In genomic region chr16:36505913-36506312, GRCm38 (mm10) we compare ENCODE assay signal across 26 mouse cellular contexts. TPM values are rescaled to one million over a fixed set of nuclear protein-coding genes. Genes with fewer than 3 reads are reported as not detected.
DNase-seq lines count a peak whose midpoint lies in the region; ATAC-seq and TF ChIP-seq lines count a peak whose summit lies in the region.
"Had no signal": no experiment of that assay in that cellular context is flagged by ENCODE, and none has a peak within 500 bp of the region (broad histone marks: within the 10 kb centered on the region; RNA-seq: fewer than 3 reads in every experiment).

No protein-coding gene starts in this region.

- no peaks in the 10 kb centered on the region for H3K4me1 ChIP-seq in hindbrain, embryonic 16.5 days (ENCODE audit: control insufficient read depth, insufficient read depth, low read depth, low read length)
- no peaks in the 10 kb centered on the region for H3K4me1 ChIP-seq in hindbrain, embryonic 13.5 days (replicated peaks)
- H3K4me1 ChIP-seq in midbrain, embryonic 14.5 days (ENCODE audit: control insufficient read depth, insufficient read depth, low read length), result no peaks in the 10 kb centered on the region
- H3K4me1 ChIP-seq in midbrain, embryonic 16.5 days (ENCODE audit: control insufficient read depth, insufficient read depth, low read length), result no peaks in the 10 kb centered on the region
- H3K4me1 ChIP-seq: heart, embryonic 12.5 days; limb, embryonic 12.5 days; liver, embryonic 12.5 days; lung, embryonic 15.5 days; stomach, embryonic 15.5 days had no signal

- in situ Hi-C loops in Patski (cut with MboI; ENCODE audit: low pct_unique_long_range_greater_than_20kb), result no loop called here

- no peak overlapping the region for H3K4me3 ChIP-seq in hindbrain, embryonic 16.5 days (ENCODE audit: low read length)
- no peak overlapping the region for H3K4me3 ChIP-seq in hindbrain, embryonic 13.5 days
- H3K4me3 ChIP-seq in midbrain, embryonic 14.5 days (replicated peaks; ENCODE audit: low read depth, low read length), result no peak overlapping the region
- no peak overlapping the region for H3K4me3 ChIP-seq in midbrain, embryonic 16.5 days (ENCODE audit: low read depth, low read length)
- H3K4me3 ChIP-seq: heart, embryonic 12.5 days; limb, embryonic 12.5 days; liver, embryonic 12.5 days; lung, embryonic 15.5 days; stomach, embryonic 15.5 days had no signal

- POLR2A ChIA-PET in Patski (lab: Charles Lee), result no interaction called here

- peak; percentile 38 for TF ChIP-seq CTCF in Patski (IDR thresholded peaks at IDR 0.05)

- WGBS in hindbrain, embryonic 16.5 days, result 54% methylated on average over 4 of the region's 4 CpGs
- 62% methylated on average over 4 of the region's 4 CpGs for WGBS in hindbrain, embryonic 13.5 days
- WGBS in midbrain, embryonic 14.5 days, result 61% methylated on average over 4 of the region's 4 CpGs
- 44% methylated on average over 4 of the region's 4 CpGs for WGBS in midbrain, embryonic 16.5 days

- H3K9me3 ChIP-seq in hindbrain, embryonic 16.5 days (ENCODE audit: control insufficient read depth, low read length), result no peaks in the 10 kb centered on the region
- H3K9me3 ChIP-seq in hindbrain, embryonic 13.5 days, result no peaks in the 10 kb centered on the region
- no peaks in the 10 kb centered on the region for H3K9me3 ChIP-seq in midbrain, embryonic 14.5 days (ENCODE audit: control insufficient read depth, low read length)
- H3K9me3 ChIP-seq in midbrain, embryonic 16.5 days (replicated peaks; ENCODE audit: control insufficient read depth, low read length, poor library complexity, severe bottlenecking), result no peaks in the 10 kb centered on the region
- H3K9me3 ChIP-seq: limb, embryonic 12.5 days; liver, embryonic 12.5 days; lung, embryonic 15.5 days; stomach, embryonic 15.5 days had no signal

- no peak overlapping the region for H3K9ac ChIP-seq in hindbrain, embryonic 16.5 days (ENCODE audit: low read depth, low read length)
- H3K9ac ChIP-seq in hindbrain, embryonic 13.5 days, result no peak overlapping the region
- no peak overlapping the region for H3K9ac ChIP-seq in midbrain, embryonic 14.5 days (replicated peaks; ENCODE audit: low read length)
- no peak overlapping the region for H3K9ac ChIP-seq in midbrain, embryonic 16.5 days (ENCODE audit: low read depth, low read length)
- H3K9ac ChIP-seq: heart, embryonic 12.5 days; limb, embryonic 12.5 days; liver, embryonic 12.5 days; lung, embryonic 15.5 days; stomach, embryonic 15.5 days had no signal

- peak; percentile 63; the same call in 1 of the 2 replicates for ATAC-seq in hindbrain, embryonic 16.5 days
- no peak for ATAC-seq in hindbrain, embryonic 13.5 days (ENCODE audit: low FRiP score)
- ATAC-seq in midbrain, embryonic 14.5 days (ENCODE audit: low FRiP score, low TSS enrichment), result no peak
- no peak for ATAC-seq in midbrain, embryonic 16.5 days
- ATAC-seq in Patski, result no peak
- ATAC-seq: liver, embryonic 12.5 days had no signal

- CTCF ChIA-PET in Patski (lab: Charles Lee), result interaction anchor here (1.4 to 2.5 kb wide), 2 partner anchors 32 to 34 kb away, joined by 3 to 10 read pairs; no protein-coding TSS in a partner anchor

- no peaks in the 10 kb centered on the region for H3K36me3 ChIP-seq in hindbrain, embryonic 16.5 days (ENCODE audit: control insufficient read depth, insufficient read depth, low read length)
- H3K36me3 ChIP-seq in hindbrain, embryonic 13.5 days, result no peaks in the 10 kb centered on the region
- H3K36me3 ChIP-seq in midbrain, embryonic 14.5 days (ENCODE audit: control insufficient read depth, insufficient read depth, low read length), result no peaks in the 10 kb centered on the region
- no peaks in the 10 kb centered on the region for H3K36me3 ChIP-seq in midbrain, embryonic 16.5 days (ENCODE audit: control insufficient read depth, insufficient read depth, low read length)
- H3K36me3 ChIP-seq: heart, embryonic 12.5 days; limb, embryonic 12.5 days; liver, embryonic 12.5 days; lung, embryonic 15.5 days; stomach, embryonic 15.5 days had no signal

- H3K27me3 ChIP-seq in hindbrain, embryonic 16.5 days (replicated peaks; ENCODE audit: control insufficient read depth, insufficient read depth, low read length), result no peaks in the 10 kb centered on the region
- H3K27me3 ChIP-seq in hindbrain, embryonic 13.5 days, result no peaks in the 10 kb centered on the region
- H3K27me3 ChIP-seq in midbrain, embryonic 14.5 days (ENCODE audit: control insufficient read depth, insufficient read depth, low read length), result no peaks in the 10 kb centered on the region
- H3K27me3 ChIP-seq in midbrain, embryonic 16.5 days (ENCODE audit: control insufficient read depth, insufficient read depth, low read depth, low read length), result no peaks in the 10 kb centered on the region
- no peaks in the 10 kb centered on the region for H3K27me3 ChIP-seq in Patski
- H3K27me3 ChIP-seq: heart, embryonic 12.5 days; limb, embryonic 12.5 days; liver, embryonic 12.5 days; lung, embryonic 15.5 days; stomach, embryonic 15.5 days had no signal

- H3K4me2 ChIP-seq in hindbrain, embryonic 16.5 days (ENCODE audit: low read length), result no peak overlapping the region
- H3K4me2 ChIP-seq in hindbrain, embryonic 13.5 days, result no peak overlapping the region
- H3K4me2 ChIP-seq in midbrain, embryonic 14.5 days (ENCODE audit: low read length), result no peak overlapping the region
- H3K4me2 ChIP-seq in midbrain, embryonic 16.5 days (ENCODE audit: low read length), result no peak overlapping the region
- H3K4me2 ChIP-seq: heart, embryonic 12.5 days; limb, embryonic 12.5 days; liver, embryonic 12.5 days; lung, embryonic 15.5 days; stomach, embryonic 15.5 days had no signal

- peak; percentile 58 for DNase-seq in midbrain, embryonic 14.5 days
- DNase-seq in Patski (ENCODE audit: low read depth, low spot score), result no peak
- DNase-seq in retina, postnatal 7 days (ENCODE audit: low read depth, low spot score), result peak; percentile 6
- DNase-seq in ovary, postnatal 10 days (ENCODE audit: low spot score), result no peak
- no peak for DNase-seq in layer of hippocampus, postnatal 36 days
- DNase-seq: adrenal gland, adult 8-10 months; cerebellum, postnatal 14 days; embryo, embryonic 11 days; gastrocnemius, postnatal 10 days; heart, adult 11 months; heart, postnatal 14 days; kidney, adult 2 months; kidney, postnatal 36 days; right cerebral cortex, postnatal 14 days; spleen, adult 18-20 months; thymus, adult 2 months had no signal

- H3K27ac ChIP-seq in hindbrain, embryonic 16.5 days (ENCODE audit: low read depth, low read length), result no peak overlapping the region
- H3K27ac ChIP-seq in hindbrain, embryonic 13.5 days, result no peak overlapping the region
- H3K27ac ChIP-seq in midbrain, embryonic 14.5 days (replicated peaks; ENCODE audit: low read depth, low read length), result no peak overlapping the region
- H3K27ac ChIP-seq in midbrain, embryonic 16.5 days (ENCODE audit: low read length), result no peak overlapping the region
- H3K27ac ChIP-seq: limb, embryonic 12.5 days; liver, embryonic 12.5 days; lung, embryonic 15.5 days; stomach, embryonic 15.5 days had no signal

RNA-seq across cellular contexts. Expression of gene Stfa3, which starts 50.7 kb away (rescaled TPM):
- polyA plus RNA-seq in hindbrain, embryonic 16.5 days (2015; fragmentation: Nextera tagmentation; extraction: Ambion mirVana), result 0.59 TPM in 1 of 2 replicates, not detected in the other
- not detected in 2 replicates for polyA plus RNA-seq in hindbrain, embryonic 13.5 days (2015; fragmentation: Nextera tagmentation; extraction: Ambion mirVana)
- polyA plus RNA-seq in midbrain, embryonic 14.5 days (2014; fragmentation: Nextera tagmentation; extraction: Ambion mirVana), result not detected in 2 replicates
- 0.53 and 0.61 TPM in 2 replicates for polyA plus RNA-seq in midbrain, embryonic 16.5 days (2015; fragmentation: Nextera tagmentation; extraction: Ambion mirVana)
- not detected for polyA plus RNA-seq in Patski (2021)
- not detected for total RNA-seq in layer of hippocampus, postnatal 36 days (2021)
- total RNA-seq: adrenal gland, adult 8-10 months; heart, postnatal 14 days; left cerebral cortex, postnatal 10 days had no signal
- polyA plus RNA-seq: forebrain, embryonic 11.5 days; heart, embryonic 12.5 days; kidney, adult 2 months; thymus, adult 2 months had no signal

RNA-seq across cellular contexts. Expression of gene Casr, which starts 56.0 kb away (rescaled TPM):
- 0.09 and 0.20 TPM in 2 replicates for polyA plus RNA-seq in hindbrain, embryonic 16.5 days (2015; fragmentation: Nextera tagmentation; extraction: Ambion mirVana)
- not detected in 2 replicates for polyA plus RNA-seq in hindbrain, embryonic 13.5 days (2015; fragmentation: Nextera tagmentation; extraction: Ambion mirVana)
- 0.05 and 0.23 TPM in 2 replicates for polyA plus RNA-seq in midbrain, embryonic 14.5 days (2014; fragmentation: Nextera tagmentation; extraction: Ambion mirVana)
- 0.20 and 0.59 TPM in 2 replicates for polyA plus RNA-seq in midbrain, embryonic 16.5 days (2015; fragmentation: Nextera tagmentation; extraction: Ambion mirVana)
- 0.01 TPM for polyA plus RNA-seq in Patski (2021)
- 1 to 10 TPM; 1.3 to 2.0 TPM for total RNA-seq in layer of hippocampus, postnatal 36 days (2021)
- total RNA-seq: adrenal gland, adult 8-10 months; heart, postnatal 14 days had no signal
- polyA plus RNA-seq: liver, embryonic 12.5 days had no signal

Comparison
In these comparisons a context has a peak if more than half of its experiments do, and no peak if none do; other contexts are left out.
1. DNase-seq: peak in midbrain, embryonic 14.5 days (single experiment) and retina, postnatal 7 days (single experiment); none in Patski (single experiment), ovary, postnatal 10 days (single experiment) and layer of hippocampus, postnatal 36 days (0 of 2).